Mouse (Mus musculus) c-Kit-positive CD71-positive TER-119-positive erythroid progenitor cells, embryonic 14.5 days (primary cell): ENCODE measurements around the gene Orc3.
"Not testable (repeated sequence)": the region's sequence is repeated elsewhere in the genome, so short reads cannot be mapped to it uniquely, and the experiment has no call there.

Experiments used
- DNase-seq: peaks from one replicate; pipeline ENCODE4 v3.0.0-alpha.2; 2013; ENCODE audit warnings: low spot score

The Orc3 gene

GRCm38 (mm10) chr4:34582476-34582875 is 32.3 kb downstream of the Orc3 start:
- DNase-seq, result no peak

DNA sequence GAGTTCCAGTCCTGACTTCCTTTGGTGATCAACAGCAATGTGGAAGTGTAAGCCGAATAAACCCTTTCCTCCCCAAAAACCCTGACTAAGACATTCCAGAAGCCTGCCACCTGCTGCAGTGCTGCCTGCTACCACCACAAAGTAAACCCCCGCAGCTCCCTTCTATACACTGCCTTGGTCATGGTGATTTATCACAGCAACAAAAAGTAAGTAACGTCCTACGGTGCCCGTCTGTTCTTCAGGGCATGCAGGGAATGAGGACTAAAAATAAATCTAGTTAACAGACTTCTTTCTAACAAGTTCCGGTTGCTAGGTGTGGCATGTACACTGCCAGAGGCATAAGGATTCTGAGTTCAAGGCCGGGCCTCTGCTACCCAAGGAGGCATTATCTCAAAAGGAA is 32.8 kb downstream of the Orc3 start:
- DNase-seq, result no peak

GRCm38 (mm10) chr4:34581489-34581888 is 33.3 kb downstream of the Orc3 start:
- not testable (repeated sequence) for DNase-seq

GRCm38 (mm10) chr4:34579215-34579614 is 35.5 kb downstream of the Orc3 start:
- DNase-seq, result no peak

- no peak for DNase-seq
These were observed 37.7 kb downstream of the Orc3 start for GRCm38 (mm10) chr4:34577028-34577427.

DNA sequence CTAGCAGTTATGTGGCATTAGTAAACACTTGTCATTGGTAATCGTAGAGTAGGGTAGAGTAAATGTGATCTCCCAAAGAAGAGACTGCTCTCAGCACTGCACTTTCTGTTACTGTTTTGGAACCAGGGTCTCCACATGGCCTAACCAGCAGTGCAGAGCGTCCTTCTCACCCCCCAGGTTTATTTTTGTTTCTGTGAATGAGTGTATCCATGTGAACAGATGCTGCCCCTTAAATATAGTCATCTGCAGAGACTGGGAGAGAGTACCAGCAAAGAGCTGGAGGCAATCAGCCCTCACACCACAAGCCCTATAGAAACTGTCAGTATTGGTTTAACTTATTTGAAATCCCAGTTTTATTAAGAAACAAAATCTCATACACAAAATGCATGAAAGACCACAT is 41.9 kb downstream of the Orc3 start:
- DNase-seq, result no peak

DNA sequence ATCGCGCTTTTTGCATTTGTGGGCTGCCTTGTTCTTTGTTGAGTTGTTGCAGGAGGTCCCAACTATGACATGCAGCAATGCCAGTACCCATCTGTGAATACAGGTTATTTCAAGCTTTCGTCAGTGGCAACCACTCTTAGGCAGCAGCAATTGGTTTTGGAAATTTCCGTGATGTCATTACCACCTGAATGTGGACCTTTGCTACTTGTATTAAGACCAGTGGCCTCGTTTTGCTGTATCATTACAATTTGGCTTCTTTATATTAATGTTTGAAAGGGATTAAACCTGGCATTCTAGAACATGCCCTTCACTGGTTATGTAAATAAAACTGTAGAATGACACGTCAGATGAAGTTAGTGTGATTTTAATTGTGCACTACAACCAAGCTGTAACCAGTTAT is 48.5 kb downstream of the Orc3 start:
- no peak for DNase-seq

DNA sequence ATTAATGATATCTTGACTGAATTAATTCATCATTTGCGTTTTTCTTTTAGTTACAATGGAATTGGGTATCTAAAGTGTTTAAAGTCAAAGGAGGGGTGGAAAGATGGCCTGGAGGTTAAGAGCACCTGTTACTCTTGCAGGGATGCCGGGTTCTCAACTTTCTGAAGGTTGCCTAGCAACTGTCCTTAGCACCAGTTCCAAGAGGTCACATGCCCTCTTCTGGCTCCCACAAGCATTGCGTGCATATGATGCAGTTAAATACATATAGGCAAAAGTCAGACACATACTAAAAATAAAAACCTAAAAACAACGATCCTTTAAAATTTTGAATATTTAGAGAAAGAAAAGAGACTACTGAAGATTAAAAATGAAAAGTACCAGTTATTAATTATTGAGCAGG is 53.8 kb downstream of the Orc3 start:
- peak; percentile 29 for DNase-seq

- DNase-seq, result no peak
These were observed 58.6 kb downstream of the Orc3 start for GRCm38 (mm10) chr4:34556183-34556582.

DNA sequence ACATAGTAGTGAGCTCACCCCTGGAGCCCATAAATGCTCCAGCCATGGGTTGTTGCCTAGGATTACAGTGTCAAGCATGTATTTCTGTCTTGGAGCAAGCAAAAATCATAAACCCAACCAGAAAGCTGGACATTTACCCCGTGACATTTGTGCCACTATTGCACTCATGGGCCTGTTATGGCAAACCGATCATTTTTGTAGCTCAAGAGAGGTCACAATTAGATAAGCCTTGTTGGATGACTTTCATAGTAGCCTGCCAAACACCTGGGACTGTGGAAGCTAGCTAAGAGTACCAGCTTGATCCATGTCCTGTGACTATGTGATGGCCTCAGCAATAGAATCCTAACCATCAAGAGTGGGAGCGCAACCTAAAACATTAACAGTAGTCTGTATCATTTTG is 59.1 kb downstream of the Orc3 start:
- no peak for DNase-seq

DNA sequence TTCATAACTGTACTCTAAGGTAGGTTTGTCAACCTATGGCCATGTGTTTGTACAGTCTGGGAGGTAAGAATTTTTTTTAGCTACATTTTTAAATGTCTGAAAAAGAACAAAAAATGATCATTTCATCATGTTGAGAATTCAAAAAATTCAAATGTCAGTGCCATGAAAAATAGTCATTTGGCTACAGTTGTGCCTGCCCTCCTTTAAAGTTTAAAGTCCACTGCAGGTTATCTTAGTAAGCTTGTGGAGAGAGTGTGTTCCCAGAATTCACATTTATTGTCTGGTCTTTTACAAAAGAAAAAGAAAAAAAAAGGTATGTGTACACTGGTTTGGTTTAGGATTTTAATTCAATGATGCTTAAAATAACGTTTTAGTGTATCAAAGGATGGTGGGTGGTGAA is 60.1 kb downstream of the Orc3 start:
- DNase-seq, result no peak

DNA sequence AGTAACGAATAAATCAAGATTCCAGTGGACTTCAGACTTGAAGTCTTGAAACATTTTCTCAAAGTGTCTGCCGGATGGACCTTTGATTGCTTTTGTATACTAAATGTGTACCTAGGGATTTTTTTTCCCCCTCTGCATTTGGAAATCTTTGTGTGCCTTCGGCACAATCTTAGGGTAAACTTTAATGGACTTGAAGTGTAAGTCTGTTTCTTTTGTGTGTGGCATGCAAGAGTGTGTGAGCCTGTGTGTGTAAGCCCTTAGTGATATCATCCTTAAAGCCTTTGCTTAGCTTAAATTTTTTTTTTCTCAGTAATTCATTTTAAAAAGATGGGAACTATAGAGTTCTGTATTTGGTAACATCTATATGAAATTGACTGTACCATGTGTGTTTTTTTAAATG is 62.8 kb downstream of the Orc3 start:
- no peak for DNase-seq

DNA sequence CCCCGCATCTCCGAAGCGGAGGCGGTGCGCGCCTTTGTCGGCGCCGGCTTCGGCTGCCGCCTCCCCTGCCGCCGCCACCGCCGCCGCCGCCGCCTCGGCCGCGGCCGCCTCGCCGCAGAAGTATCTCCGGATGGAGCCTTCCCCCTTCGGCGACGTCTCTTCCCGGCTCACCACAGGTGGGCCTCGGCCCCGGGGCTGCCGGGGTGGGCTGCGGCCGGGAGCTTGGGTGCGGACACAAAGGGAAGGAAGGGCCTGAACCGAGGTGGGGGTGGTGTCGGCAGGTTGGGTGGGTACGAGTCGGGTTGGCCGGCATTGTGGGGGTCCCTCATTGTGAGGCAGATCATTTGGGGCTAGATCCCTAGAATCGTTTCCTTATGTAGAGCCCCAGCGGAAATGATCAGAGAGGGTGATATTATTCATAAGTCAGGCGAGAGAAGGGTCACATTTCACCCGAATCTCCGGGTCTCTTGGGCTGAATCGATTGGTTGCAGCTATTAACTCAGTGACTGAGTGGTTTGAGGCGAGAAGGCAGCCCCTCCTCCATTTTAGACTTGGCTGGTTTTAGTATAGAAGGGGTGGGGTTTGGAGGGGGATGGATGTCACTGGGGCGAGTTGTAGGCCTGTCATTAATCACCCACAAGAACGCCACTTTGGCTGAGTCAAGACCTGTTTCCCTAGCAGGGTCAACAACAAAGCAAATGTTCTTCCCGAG is 63.5 kb downstream of the Orc3 start:
- DNase-seq, result peak; percentile 60

- no peak for DNase-seq
These were observed 64.0 kb downstream of the Orc3 start, which contains the start of gene Akirin2 for GRCm38 (mm10) chr4:34550748-34551097. TSS of gene Akirin2 (plus strand) at chr4:34550937.

- peak; percentile 95 for DNase-seq
These were observed 64.6 kb downstream of the Orc3 start for GRCm38 (mm10) chr4:34549981-34550747.

DNA sequence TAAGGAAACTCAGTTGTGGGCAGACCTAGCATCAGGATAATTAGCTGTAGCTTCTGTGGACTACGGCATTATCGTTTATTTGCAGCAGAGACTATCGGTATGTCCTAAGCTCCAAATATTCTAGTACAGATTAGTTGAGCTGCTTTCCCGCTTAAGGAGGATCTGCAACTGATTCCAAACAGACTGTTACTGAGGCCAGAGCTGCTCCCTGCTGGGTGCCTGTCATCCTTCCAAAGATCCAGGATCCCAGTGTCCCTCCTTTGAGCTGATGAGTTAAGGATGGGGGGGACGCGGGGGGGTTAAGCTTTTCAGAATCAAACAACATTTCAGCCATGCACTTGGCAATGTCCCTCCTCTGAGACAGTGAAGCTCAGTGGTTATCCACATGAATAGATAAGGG is 84.8 kb downstream of the Orc3 start:
- no peak for DNase-seq

- DNase-seq, result no peak
These were observed 85.4 kb downstream of the Orc3 start for GRCm38 (mm10) chr4:34529379-34529778.

DNA sequence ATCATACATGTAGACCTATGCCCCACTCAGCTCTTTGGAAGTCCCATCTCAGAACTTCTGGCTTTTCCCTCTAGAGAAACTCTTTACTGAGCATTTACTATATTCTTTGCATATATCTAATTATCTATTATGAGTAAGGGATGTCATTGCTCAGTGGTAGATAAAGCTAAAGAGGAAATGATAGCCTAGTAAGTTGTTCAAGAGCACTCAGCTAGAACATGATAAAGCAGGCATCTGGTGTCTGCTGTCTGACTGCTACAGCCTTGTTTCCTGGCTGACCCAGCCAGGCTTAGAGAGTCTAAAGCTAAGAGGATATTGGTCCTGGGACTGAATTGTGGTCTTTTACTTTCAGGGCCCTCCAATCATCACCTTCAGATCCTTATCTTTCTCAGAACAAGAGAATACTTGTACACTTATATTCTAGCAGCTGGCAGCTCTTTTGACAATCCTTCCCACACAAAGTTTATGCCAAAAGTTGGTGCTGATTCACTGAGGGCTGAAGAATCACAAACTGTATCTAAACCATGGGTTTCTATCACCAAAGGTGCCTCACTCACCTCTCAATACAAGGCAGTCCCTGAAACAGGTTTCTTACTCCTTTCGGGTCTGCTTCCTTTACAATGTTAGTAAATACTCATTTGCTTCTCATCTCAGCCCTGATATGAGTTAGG is 86.2 kb downstream of the Orc3 start:
- DNase-seq, result no peak

GRCm38 (mm10) chr4:34526771-34527170 is 88.0 kb downstream of the Orc3 start:
- no peak for DNase-seq

GRCm38 (mm10) chr4:34523586-34523985 is 91.2 kb downstream of the Orc3 start:
- DNase-seq, result no peak

- no peak for DNase-seq
These were observed 91.9 kb downstream of the Orc3 start for GRCm38 (mm10) chr4:34522846-34523245.
